Mouse (Mus musculus) cerebellum, adult 2 months (tissue): Measurements from ENCODE around the gene Timp1.

Experiments used
- CTCF ChIP-seq: fragments of 200-500 bp; IDR thresholded peaks from 2 replicates; pipeline ENCODE4 v1.5.1; 2011; ENCODE audit warnings: low read depth, mild to moderate bottlenecking, control low read depth, low read length, moderate library complexity, borderline replicate concordance; ENCODE audit not compliant: insufficient read depth
- POLR2A ChIP-seq: fragments of 200-500 bp; IDR thresholded peaks from 2 replicates; pipeline ENCODE4 v1.6.1; 2011; ENCODE audit warnings: low read length, control low read depth, borderline replicate concordance; ENCODE audit not compliant: insufficient read depth

DNA sequence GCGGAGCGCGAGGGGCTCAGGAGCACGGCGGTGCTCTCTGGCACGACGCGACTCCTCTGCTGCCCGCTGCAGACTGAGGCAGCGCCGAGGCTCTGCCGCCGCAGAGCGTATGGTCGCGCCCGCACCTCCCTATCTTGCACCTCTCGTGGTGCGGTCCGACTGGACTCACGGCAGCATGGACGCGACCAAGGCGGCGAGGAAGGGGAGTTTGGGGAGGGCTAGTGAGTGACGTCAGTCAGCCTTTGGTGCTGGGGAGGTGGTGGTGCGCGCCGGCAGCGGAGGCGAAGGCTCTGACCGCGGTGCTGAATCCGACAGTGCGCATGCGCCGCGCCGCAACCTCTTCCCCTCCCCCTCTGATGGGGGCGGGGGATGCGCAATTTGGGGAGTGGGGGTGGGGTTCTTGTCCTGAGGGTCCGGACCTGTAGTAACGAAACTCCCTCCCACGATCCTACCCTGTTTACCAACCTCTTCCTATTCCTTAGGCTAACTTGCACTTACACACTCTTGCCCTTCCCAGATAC is 50.9 kb downstream of the Timp1 start, which contains the start of gene Syn1:
- TF ChIP-seq CTCF, result no peak
- peak; percentile 87 for TF ChIP-seq POLR2A
